Mouse (Mus musculus): ENCODE data around the gene Ubc.
A peak's percentile ranks its signal among the peaks of the same experiment; 100 is the strongest.
"Not testable (repeated sequence)": the region's sequence is repeated elsewhere in the genome, so short reads cannot be mapped to it uniquely, and the experiment has no call there.

Gene Ubc

GRCm38 (mm10) chr5:125389579-125390441, at the start of gene Ubc:
Ubc (minus strand) TSS chr5:125390202.
- DNase-seq (ENCODE audit: low spot score) = peak; percentile 91

- not testable (repeated sequence) for DNase-seq (ENCODE audit: low spot score)
Observed at GRCm38 (mm10) chr5:125434347-125434746, 44.3 kb upstream of the Ubc start.

GRCm38 (mm10) chr5:125433793-125434337, 43.9 kb upstream of the Ubc start, which contains the start of gene Dhx37:
Dhx37 (minus strand) TSS chr5:125434121.
- DNase-seq (ENCODE audit: low spot score) = peak; percentile 97

DNA sequence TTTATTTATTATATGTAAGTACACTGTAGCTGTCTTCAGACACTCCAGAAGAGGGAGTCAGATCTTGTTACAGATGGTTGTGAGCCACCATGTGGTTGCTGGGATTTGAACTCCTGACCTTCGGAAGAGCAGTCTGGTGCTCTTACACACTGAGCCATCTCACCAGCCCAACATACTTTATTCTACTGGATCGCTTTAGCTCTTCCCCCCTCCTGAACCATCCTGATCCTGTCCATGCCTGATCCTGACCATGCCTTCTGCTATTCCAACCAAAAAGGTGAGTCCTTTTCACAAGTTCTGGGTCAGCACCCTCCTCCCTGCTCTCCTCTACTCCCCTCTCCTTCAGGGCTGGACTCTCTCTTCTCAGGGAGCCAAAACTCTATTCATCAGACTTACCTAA, 42.3 kb upstream of the Ubc start:
- not testable (repeated sequence) for DNase-seq (ENCODE audit: low spot score)

DNA sequence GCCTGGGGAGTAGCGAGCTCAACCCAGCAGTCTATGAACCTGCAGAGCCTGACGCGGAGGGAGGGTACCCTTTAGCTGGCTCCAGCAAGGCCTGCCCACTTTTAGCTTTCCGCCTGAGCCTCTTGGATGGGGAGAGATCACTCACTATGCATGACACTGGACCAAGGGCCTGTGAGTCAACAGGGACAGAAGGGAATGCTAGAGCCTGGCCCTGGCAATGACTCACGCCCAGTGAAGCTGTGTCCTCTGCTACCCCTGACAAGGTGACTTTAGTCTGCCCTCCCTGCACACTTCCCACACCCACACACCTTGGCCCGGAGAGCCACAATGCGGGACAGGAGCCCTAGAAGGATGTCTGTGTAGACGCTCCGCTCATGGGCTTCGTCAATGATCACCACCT, 36.3 kb upstream of the Ubc start:
- DNase-seq (ENCODE audit: low spot score) = no peak

GRCm38 (mm10) chr5:125425698-125426276, 35.8 kb upstream of the Ubc start:
- peak; percentile 22 for DNase-seq (ENCODE audit: low spot score)

GRCm38 (mm10) chr5:125419124-125419523, 29.1 kb upstream of the Ubc start:
- DNase-seq (ENCODE audit: low spot score) = no peak

DNA sequence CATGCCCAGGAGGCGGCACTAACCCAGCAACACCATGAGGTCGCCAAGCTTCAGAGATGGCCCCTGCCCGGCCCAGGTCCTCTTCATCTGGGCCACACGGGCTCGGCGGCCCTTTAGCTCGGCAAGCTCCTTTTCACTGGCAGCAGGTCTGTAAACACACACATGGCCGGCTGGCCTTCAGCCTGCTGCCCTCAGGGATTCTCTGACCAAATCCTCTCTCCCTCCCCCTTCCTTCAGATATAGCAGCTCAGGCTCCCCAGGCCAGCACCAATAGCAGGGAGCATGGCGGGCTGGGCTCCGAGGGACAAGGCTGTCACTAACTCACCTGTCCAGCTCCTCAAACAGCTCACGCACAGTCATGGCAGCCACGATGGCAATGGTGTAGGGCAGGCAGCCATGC, 28.6 kb upstream of the Ubc start:
- DNase-seq (ENCODE audit: low spot score) = no peak

GRCm38 (mm10) chr5:125416183-125416582, 26.2 kb upstream of the Ubc start:
- DNase-seq (ENCODE audit: low spot score) = no peak

GRCm38 (mm10) chr5:125413763-125414162, 23.8 kb upstream of the Ubc start:
- DNase-seq (ENCODE audit: low spot score) = no peak

GRCm38 (mm10) chr5:125412536-125412935, 22.5 kb upstream of the Ubc start:
- not testable (repeated sequence) for DNase-seq (ENCODE audit: low spot score)

DNA sequence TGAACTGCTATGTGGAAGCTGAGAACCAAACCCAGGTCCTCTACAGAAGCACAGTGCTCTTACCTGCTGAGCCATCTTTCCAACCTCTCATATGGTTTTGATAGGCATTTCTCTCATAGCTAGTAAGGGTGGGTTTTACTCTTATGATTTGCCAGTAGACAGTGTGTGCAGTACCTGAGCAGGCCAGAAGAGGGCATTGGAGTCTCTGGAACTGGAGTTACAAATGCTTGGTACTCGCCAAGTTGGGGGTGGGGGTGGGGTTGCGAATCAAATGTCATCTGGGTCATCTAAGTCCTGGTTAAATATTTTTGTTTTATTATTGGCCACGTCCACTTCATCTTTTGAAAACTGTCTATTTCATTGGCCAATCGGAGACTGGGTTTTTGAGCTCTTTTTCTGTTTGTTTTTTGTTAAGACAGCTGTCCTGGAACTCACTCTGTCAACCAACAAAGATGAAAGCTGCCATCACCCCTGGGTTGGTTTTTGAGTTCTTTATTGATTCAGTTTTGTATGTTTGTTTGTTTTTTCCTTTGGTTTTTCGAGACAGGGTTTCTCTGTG, 22.0 kb upstream of the Ubc start:
- peak; percentile 43 for DNase-seq (ENCODE audit: low spot score)

GRCm38 (mm10) chr5:125409348-125410090, 19.5 kb upstream of the Ubc start:
- DNase-seq (ENCODE audit: low spot score) = peak; percentile 83

- peak; percentile 94 for DNase-seq (ENCODE audit: low spot score)
Observed at GRCm38 (mm10) chr5:125408842-125409241, 18.8 kb upstream of the Ubc start.

GRCm38 (mm10) chr5:125407910-125408575, 18.0 kb upstream of the Ubc start:
- peak; percentile 56 for DNase-seq (ENCODE audit: low spot score)

GRCm38 (mm10) chr5:125407020-125407830, 17.2 kb upstream of the Ubc start:
- peak; percentile 69 for DNase-seq (ENCODE audit: low spot score)

DNA sequence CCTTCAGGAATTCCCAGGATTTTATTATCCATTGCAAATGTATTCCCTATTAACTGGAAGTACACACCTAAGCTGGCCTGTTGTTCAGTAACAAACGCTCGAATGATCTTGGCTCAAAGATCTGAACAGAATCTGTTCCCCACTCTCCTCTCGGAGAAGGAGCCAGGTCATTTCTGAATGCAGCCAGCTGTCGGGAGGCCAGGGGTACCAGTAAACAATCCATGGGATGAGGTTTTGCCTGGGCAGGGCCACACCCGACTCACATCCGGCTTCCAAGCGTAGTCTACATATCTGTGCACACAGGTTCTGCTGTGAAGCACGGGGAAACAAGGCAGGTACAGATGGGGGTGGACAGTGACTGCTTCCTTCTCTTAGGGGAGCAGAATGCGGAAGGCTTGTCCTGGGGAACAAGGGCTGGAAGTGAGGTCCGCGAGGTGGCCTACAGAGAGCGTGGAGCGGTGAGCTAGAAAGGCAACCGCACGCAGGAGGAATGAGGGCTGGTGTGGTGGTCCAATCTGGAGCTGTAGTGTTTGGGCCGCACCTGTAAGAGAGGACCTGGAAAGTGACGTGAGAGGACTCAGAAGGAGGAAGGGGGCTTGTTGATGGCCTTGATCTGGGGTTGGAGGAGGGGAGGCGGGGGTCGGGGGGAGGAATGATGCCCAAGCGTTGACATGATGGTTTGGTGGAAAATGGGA, 16.5 kb upstream of the Ubc start:
- DNase-seq (ENCODE audit: low spot score) = peak; percentile 64

GRCm38 (mm10) chr5:125405546-125406248, 15.7 kb upstream of the Ubc start:
- peak; percentile 93 for DNase-seq (ENCODE audit: low spot score)

DNA sequence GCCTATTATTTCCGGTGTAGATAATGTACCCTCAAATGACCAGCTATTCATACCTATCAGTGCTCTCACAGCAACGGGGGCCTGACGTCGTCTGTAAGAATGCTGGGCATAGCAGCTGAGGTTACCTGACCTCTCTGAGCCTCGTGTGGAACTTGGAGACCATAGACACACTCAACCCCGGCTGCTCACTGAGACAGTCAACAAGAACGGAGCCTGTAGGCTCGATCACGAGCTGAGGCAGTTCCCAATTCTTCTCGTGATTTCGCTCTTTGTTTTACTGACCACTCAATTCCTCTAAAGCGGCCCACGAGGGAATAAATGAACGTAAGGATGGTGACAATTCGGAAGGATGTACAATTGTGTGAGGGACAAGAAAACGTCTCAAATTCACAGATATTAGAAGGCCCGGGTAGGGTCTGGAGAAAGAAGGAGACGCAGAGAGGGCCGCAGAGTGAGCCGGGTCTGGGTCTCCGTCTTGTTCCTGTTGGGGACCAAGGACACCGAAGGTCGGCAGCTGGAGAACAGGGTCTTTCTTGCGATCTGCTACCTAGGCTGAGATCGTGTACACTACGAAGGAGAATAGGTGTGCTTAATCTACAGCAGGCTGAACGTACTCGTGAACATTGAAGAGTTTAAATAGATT, 15.0 kb upstream of the Ubc start:
- DNase-seq (ENCODE audit: low spot score) = peak; percentile 87
